Mouse (Mus musculus): Measurements from ENCODE around the gene Naga. TPM values are rescaled to one million over a fixed set of nuclear protein-coding genes. Genes with fewer than 3 reads are reported as not detected.

The Naga gene
- polyA plus RNA-seq (2014; fragmentation: Nextera tagmentation; extraction: Ambion mirVana) = 22.2 and 22.8 TPM in 2 replicates

DNA sequence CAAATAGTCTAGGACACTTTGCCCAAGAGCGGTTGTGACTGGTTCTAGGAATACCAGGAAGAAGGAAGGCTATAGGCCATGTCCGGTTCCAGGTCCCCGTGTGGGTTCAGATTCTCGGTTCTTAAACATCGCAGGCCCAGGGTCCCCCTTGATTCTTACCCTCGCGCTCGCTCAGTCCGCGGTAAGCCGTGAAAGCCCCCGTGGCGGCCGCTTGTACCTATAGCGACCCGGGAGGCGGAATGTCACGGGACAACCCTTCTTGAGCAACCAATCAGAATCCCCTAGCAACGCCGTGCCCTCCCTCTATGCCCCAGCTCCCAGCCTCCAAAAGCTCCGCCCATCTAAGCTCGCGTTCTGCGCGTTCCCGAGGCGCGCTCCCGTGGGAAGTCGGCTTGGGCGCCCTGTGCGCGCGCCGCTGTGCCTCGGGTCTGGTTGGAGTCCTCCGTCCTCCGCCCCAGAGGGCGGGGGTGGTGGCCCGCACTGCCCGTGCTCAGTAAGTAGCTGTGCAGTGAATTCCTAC lies at the start of gene Naga, which contains the start of the genes Pheta2 and Smdt1:
Naga (minus strand) TSS at position 333 of the 520 bp plus-strand sequence.
Pheta2 (plus strand) TSS at position 350 of the 520 bp plus-strand sequence.
Smdt1 (plus strand) TSS at position 367 of the 520 bp plus-strand sequence.
- H3K9ac ChIP-seq (ENCODE audit: low read depth, low read length) = peak within 1 kb of the TSS; percentile 64
- peak; percentile 99 for DNase-seq (ENCODE audit: low spot score)
- peak; percentile 90 for ATAC-seq (ENCODE audit: low FRiP score)
- WGBS = under 1% methylated on average over 41 of the region's 41 CpGs
- H3K27me3 ChIP-seq (ENCODE audit: control insufficient read depth, insufficient read depth, low read length) = peaks cover 7% of the 10 kb centered on the region; the same call in 1 of the 2 replicates
- no peak within 1 kb of the TSS for H3K27ac ChIP-seq (ENCODE audit: low read depth, low read length)
- peaks cover 5% of the 10 kb centered on the region for H3K36me3 ChIP-seq (ENCODE audit: control insufficient read depth, insufficient read depth, low read length)
- peak within 1 kb of the TSS; percentile 69 for H3K4me2 ChIP-seq (replicated peaks; ENCODE audit: low read depth, low read length)
- H3K4me1 ChIP-seq (replicated peaks; ENCODE audit: control insufficient read depth, insufficient read depth, low read length) = peaks cover 9% of the 10 kb centered on the region; the same call in 1 of the 2 replicates
- H3K9me3 ChIP-seq (ENCODE audit: control insufficient read depth, low read length) = no peaks in the 10 kb centered on the region
- H3K4me3 ChIP-seq (ENCODE audit: low read depth, low read length) = peak within 1 kb of the TSS; percentile 48

GRCm38 (mm10) chr15:82385729-82386128 lies 47.0 kb upstream of the Naga start:
- ATAC-seq (ENCODE audit: low FRiP score) (no peak), DNase-seq (ENCODE audit: low spot score) (no peak)
- no peak overlapping the region for H3K4me2 ChIP-seq (replicated peaks; ENCODE audit: low read depth, low read length)
- no peaks in the 10 kb centered on the region for H3K27me3 ChIP-seq (ENCODE audit: control insufficient read depth, insufficient read depth, low read length)
- no peak overlapping the region for H3K4me3 ChIP-seq (ENCODE audit: low read depth, low read length)
- H3K4me1 ChIP-seq (replicated peaks; ENCODE audit: control insufficient read depth, insufficient read depth, low read length) = no peaks in the 10 kb centered on the region
- WGBS = 94% methylated on average over 2 of the region's 2 CpGs
- no peaks in the 10 kb centered on the region for H3K36me3 ChIP-seq (ENCODE audit: control insufficient read depth, insufficient read depth, low read length)
- H3K9ac ChIP-seq (ENCODE audit: low read depth, low read length) = no peak overlapping the region
- no peak overlapping the region for H3K27ac ChIP-seq (ENCODE audit: low read depth, low read length)
- H3K9me3 ChIP-seq (ENCODE audit: control insufficient read depth, low read length) = no peaks in the 10 kb centered on the region

- Histone ChIP-seq H3K9ac (ENCODE audit: low read depth, low read length) (no peak overlapping the region), H3K4me3 (ENCODE audit: low read depth, low read length) (no peak overlapping the region), H3K27ac (ENCODE audit: low read depth, low read length) (no peak overlapping the region), H3K36me3 (ENCODE audit: control insufficient read depth, insufficient read depth, low read length) (no peaks in the 10 kb centered on the region), H3K4me1 (replicated peaks; ENCODE audit: control insufficient read depth, insufficient read depth, low read length) (no peaks in the 10 kb centered on the region), H3K9me3 (ENCODE audit: control insufficient read depth, low read length) (no peaks in the 10 kb centered on the region), H3K27me3 (ENCODE audit: control insufficient read depth, insufficient read depth, low read length) (no peaks in the 10 kb centered on the region), H3K4me2 (replicated peaks; ENCODE audit: low read depth, low read length) (no peak overlapping the region)
- DNase-seq (ENCODE audit: low spot score) (no peak), ATAC-seq (ENCODE audit: low FRiP score) (no peak)
- WGBS = 90% methylated on average over 2 of the region's 2 CpGs
Measured at GRCm38 (mm10) chr15:82382441-82382840, 43.7 kb upstream of the Naga start.

- H3K9ac ChIP-seq (ENCODE audit: low read depth, low read length) = peak overlapping the region; percentile 45; the same call in 1 of the 2 replicates
- no peaks in the 10 kb centered on the region for H3K27me3 ChIP-seq (ENCODE audit: control insufficient read depth, insufficient read depth, low read length)
- H3K27ac ChIP-seq (ENCODE audit: low read depth, low read length) = no peak overlapping the region
- H3K4me2 ChIP-seq (replicated peaks; ENCODE audit: low read depth, low read length) = peak overlapping the region; percentile 59
- H3K9me3 ChIP-seq (ENCODE audit: control insufficient read depth, low read length) = no peaks in the 10 kb centered on the region
- DNase-seq (ENCODE audit: low spot score) (no peak), ATAC-seq (ENCODE audit: low FRiP score) (0 out of 2 replicates have a peak, but pooled peaks have one; percentile 4)
- H3K4me1 ChIP-seq (replicated peaks; ENCODE audit: control insufficient read depth, insufficient read depth, low read length) = no peaks in the 10 kb centered on the region
- no peaks in the 10 kb centered on the region for H3K36me3 ChIP-seq (ENCODE audit: control insufficient read depth, insufficient read depth, low read length)
- H3K4me3 ChIP-seq (ENCODE audit: low read depth, low read length) = peak overlapping the region; percentile 30
- WGBS = 39% methylated on average over 7 of the region's 7 CpGs
Measured at GRCm38 (mm10) chr15:82380714-82381062, 42.0 kb upstream of the Naga start.

GRCm38 (mm10) chr15:82379871-82380713 lies 41.4 kb upstream of the Naga start, which contains the start of gene Cyp2d22:
Gene Cyp2d22 (minus strand): TSS chr15:82380260.
- Histone ChIP-seq H3K27ac (ENCODE audit: low read depth, low read length) (no peak within 1 kb of the TSS), H3K9me3 (ENCODE audit: control insufficient read depth, low read length) (no peaks in the 10 kb centered on the region), H3K4me2 (replicated peaks; ENCODE audit: low read depth, low read length) (peak within 1 kb of the TSS; percentile 59), H3K9ac (ENCODE audit: low read depth, low read length) (peak within 1 kb of the TSS; percentile 49; the same call in 1 of the 2 replicates), H3K4me1 (replicated peaks; ENCODE audit: control insufficient read depth, insufficient read depth, low read length) (no peaks in the 10 kb centered on the region), H3K36me3 (ENCODE audit: control insufficient read depth, insufficient read depth, low read length) (no peaks in the 10 kb centered on the region), H3K4me3 (ENCODE audit: low read depth, low read length) (peak within 1 kb of the TSS; percentile 30), H3K27me3 (ENCODE audit: control insufficient read depth, insufficient read depth, low read length) (no peaks in the 10 kb centered on the region)
- peak; percentile 70 for ATAC-seq (ENCODE audit: low FRiP score)
- WGBS = 2% methylated on average over 16 of the region's 24 CpGs
- peak; percentile 58 for DNase-seq (ENCODE audit: low spot score)

DNA sequence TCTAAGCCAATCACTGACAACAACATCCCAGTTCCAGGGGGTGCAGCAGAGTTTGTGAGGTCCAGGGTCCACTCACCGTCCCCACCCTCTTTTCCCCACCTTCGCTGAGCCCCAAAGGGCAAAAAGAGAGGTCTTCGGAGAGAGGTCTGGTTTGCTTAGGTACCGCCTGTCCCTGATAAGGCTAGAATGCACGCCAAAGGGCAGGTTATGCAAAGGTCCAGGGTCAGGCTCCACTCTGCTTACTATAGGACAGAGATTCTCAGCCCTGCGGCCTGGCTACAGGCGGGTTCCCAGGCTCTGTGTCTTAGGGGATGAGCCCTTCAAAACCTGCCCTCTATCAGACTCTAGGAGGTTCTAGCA lies 40.8 kb upstream of the Naga start:
- H3K4me1 ChIP-seq (replicated peaks; ENCODE audit: control insufficient read depth, insufficient read depth, low read length) = no peaks in the 10 kb centered on the region
- no peak for ATAC-seq (ENCODE audit: low FRiP score)

DNA sequence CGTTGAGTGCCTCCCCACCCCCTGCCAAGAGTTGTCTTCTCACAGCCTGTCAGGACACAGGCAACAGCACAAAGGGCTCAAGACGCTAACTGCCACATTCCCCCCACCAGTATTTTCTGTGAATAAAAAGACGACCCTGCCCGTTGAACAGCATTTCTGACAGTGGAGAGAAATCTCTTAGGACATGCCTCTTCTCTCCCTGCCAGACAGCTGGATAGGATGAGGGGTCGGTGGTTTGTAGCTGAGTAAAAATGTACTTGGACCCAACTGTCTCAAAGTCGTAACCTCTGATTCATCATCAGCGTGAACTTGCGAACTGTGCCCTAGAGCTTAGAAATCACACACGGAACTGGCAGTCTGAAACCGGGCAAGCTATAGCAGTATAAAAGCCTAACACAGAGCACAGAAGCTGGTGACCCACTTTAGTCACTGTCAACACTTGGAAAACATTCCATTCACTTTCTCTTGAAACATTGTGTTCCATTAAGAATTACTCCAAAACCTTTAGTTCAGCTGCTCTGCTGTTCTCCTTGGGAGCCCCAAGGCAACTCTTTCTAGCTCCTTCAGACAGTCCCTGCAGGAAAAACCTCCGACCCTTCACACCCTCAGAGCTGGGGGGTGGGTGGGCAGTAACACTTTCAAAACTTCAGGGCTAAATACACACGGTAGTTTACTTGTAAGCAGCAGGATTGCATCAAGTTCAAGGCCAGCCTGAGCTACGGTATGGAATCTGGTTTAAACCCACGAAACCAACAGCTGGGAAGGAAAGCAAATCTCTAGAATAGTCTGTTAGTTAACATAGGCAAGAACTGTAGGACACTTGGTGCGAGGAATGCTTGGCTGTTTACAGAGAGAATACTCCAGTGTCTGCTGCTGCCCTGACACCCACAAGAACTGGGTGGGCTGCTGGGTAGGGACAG lies 39.8 kb upstream of the Naga start:
- WGBS = 48% methylated on average over 15 of the region's 15 CpGs
- no peaks in the 10 kb centered on the region for H3K9me3 ChIP-seq (ENCODE audit: control insufficient read depth, low read length)
- no peaks in the 10 kb centered on the region for H3K4me1 ChIP-seq (replicated peaks; ENCODE audit: control insufficient read depth, insufficient read depth, low read length)
- no peak overlapping the region for H3K27ac ChIP-seq (ENCODE audit: low read depth, low read length)
- H3K9ac ChIP-seq (ENCODE audit: low read depth, low read length) = no peak overlapping the region
- H3K27me3 ChIP-seq (ENCODE audit: control insufficient read depth, insufficient read depth, low read length) = no peaks in the 10 kb centered on the region
- no peak overlapping the region for H3K4me3 ChIP-seq (ENCODE audit: low read depth, low read length)
- no peak overlapping the region for H3K4me2 ChIP-seq (replicated peaks; ENCODE audit: low read depth, low read length)
- DNase-seq (ENCODE audit: low spot score) = no peak
- ATAC-seq (ENCODE audit: low FRiP score) = no peak
- H3K36me3 ChIP-seq (ENCODE audit: control insufficient read depth, insufficient read depth, low read length) = no peaks in the 10 kb centered on the region

More for the DNA sequence above, 40.8 kb upstream of the Naga start:
- H3K4me3 ChIP-seq (ENCODE audit: low read depth, low read length) = peak overlapping the region; percentile 30
- H3K4me2 ChIP-seq (replicated peaks; ENCODE audit: low read depth, low read length) = peak overlapping the region; percentile 59
- H3K9me3 ChIP-seq (ENCODE audit: control insufficient read depth, low read length) = no peaks in the 10 kb centered on the region
- no peaks in the 10 kb centered on the region for H3K27me3 ChIP-seq (ENCODE audit: control insufficient read depth, insufficient read depth, low read length)
- no peak overlapping the region for H3K27ac ChIP-seq (ENCODE audit: low read depth, low read length)
- WGBS = 18% methylated on average over 7 of the region's 7 CpGs
- no peak overlapping the region for H3K9ac ChIP-seq (ENCODE audit: low read depth, low read length)
- DNase-seq (ENCODE audit: low spot score) = no peak
- no peaks in the 10 kb centered on the region for H3K36me3 ChIP-seq (ENCODE audit: control insufficient read depth, insufficient read depth, low read length)

DNA sequence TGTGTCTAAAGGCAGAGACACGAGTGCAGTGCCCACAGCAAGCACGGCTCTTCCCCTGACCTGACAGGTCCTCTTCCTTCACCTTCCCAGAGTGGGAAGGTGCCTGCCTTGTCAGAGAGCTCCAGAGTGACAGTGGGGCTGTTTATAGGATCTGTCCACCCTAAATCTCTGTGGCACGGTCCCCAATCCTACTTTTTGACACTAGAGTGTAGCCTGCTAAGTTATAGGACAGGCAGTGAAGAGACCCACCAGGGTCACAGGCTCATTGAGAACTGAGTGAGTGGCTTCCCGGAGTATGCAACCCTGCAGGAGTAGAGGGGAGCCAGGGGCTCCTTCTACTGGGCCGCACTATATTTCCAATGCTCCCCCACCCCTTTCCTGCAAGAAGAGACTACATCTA lies 39.0 kb upstream of the Naga start:
- Histone ChIP-seq H3K27ac (ENCODE audit: low read depth, low read length) (no peak overlapping the region), H3K4me1 (replicated peaks; ENCODE audit: control insufficient read depth, insufficient read depth, low read length) (no peaks in the 10 kb centered on the region), H3K9ac (ENCODE audit: low read depth, low read length) (no peak overlapping the region), H3K4me2 (replicated peaks; ENCODE audit: low read depth, low read length) (no peak overlapping the region), H3K9me3 (ENCODE audit: control insufficient read depth, low read length) (no peaks in the 10 kb centered on the region), H3K27me3 (ENCODE audit: control insufficient read depth, insufficient read depth, low read length) (no peaks in the 10 kb centered on the region), H3K36me3 (ENCODE audit: control insufficient read depth, insufficient read depth, low read length) (no peaks in the 10 kb centered on the region), H3K4me3 (ENCODE audit: low read depth, low read length) (no peak overlapping the region)
- WGBS = 78% methylated on average over 5 of the region's 5 CpGs
- no peak for DNase-seq (ENCODE audit: low spot score)
- ATAC-seq (ENCODE audit: low FRiP score) = no peak
